Mouse (Mus musculus) midbrain, embryonic 15.5 days (tissue): Measurements from ENCODE around the gene Poc5. TPM values are rescaled to one million over a fixed set of nuclear protein-coding genes. Genes with fewer than 3 reads are reported as not detected.

Experiments
- ATAC-seq: fragments of 200-750 bp; cut with Nextera tagmentation; replicated peaks from 2 replicates; pipeline ENCODE4 v1.8.0; 2017; ENCODE audit warnings: moderate TSS enrichment
- H3K27ac ChIP-seq: fragments of 300-500 bp; sonication (generic); 2 replicates; pipeline ENCODE4 v1.5.1; 2015; ENCODE audit warnings: mild to moderate bottlenecking, inconsistent platforms
- H3K27me3 ChIP-seq: fragments of 300-500 bp; sonication (generic); replicated peaks from 2 replicates; pipeline ENCODE4 v1.6.1; 2015; ENCODE audit warnings: inconsistent platforms
- H3K36me3 ChIP-seq: fragments of 300-500 bp; sonication (generic); replicated peaks from 2 replicates; pipeline ENCODE4 v1.6.1; 2015; ENCODE audit warnings: inconsistent platforms
- H3K4me1 ChIP-seq: fragments of 300-500 bp; sonication (generic); 2 replicates; pipeline ENCODE4 v1.6.1; 2015; ENCODE audit warnings: inconsistent platforms
- H3K4me2 ChIP-seq: fragments of 300-500 bp; sonication (generic); 2 replicates; pipeline ENCODE4 v1.6.1; 2015; ENCODE audit warnings: inconsistent platforms, mild to moderate bottlenecking, moderate library complexity
- H3K4me3 ChIP-seq: fragments of 300-500 bp; sonication (generic); 2 replicates; pipeline ENCODE4 v1.5.1; 2015; ENCODE audit warnings: mild to moderate bottlenecking, inconsistent platforms
- H3K9ac ChIP-seq: fragments of 300-500 bp; sonication (generic); 2 replicates; pipeline ENCODE4 v1.6.1; 2015; ENCODE audit warnings: mild to moderate bottlenecking, inconsistent platforms
- H3K9me3 ChIP-seq: fragments of 300-500 bp; sonication (generic); 2 replicates; pipeline ENCODE4 v1.6.1; 2016; ENCODE audit warnings: inconsistent platforms
- WGBS: fragments of 180-500 bp; shearing (Covaris S2); methylation state at CpG from one replicate; pipeline ENCODE4 v1.1.7; 2015; ENCODE audit warnings: mixed read lengths; 5-methylcytosine and 5-hydroxymethylcytosine counted together
- polyA plus RNA-seq: library from polyadenylated mRNA; unstranded; fragments of >200 nt; fragmentation: Nextera tagmentation; extraction: Ambion mirVana; gene quantifications from 2 replicates; pipeline ENCODE4 v1.2.1, GENCODE M21; 2015

Poc5 gene
- polyA plus RNA-seq, 1 experiment from 2014 or later, result 19.5 TPM

- no peak for ATAC-seq
These were observed 20.7 kb downstream of the Poc5 start for GRCm38 (mm10) chr13:96408786-96409185.

GRCm38 (mm10) chr13:96414384-96414783 lies 26.3 kb downstream of the Poc5 start:
- no peaks in the 10 kb centered on the region for H3K9me3 ChIP-seq
- no peak overlapping the region for H3K4me3 ChIP-seq
- no peaks in the 10 kb centered on the region for H3K27me3 ChIP-seq
- H3K27ac ChIP-seq, result no peak overlapping the region
- H3K9ac ChIP-seq, result no peak overlapping the region
- H3K4me2 ChIP-seq, result no peak overlapping the region
- peaks cover 28% of the 10 kb centered on the region for H3K36me3 ChIP-seq
- 92% methylated on average over 6 of the region's 6 CpGs for WGBS
- H3K4me1 ChIP-seq, result no peaks in the 10 kb centered on the region
- no peak for ATAC-seq

More at GRCm38 (mm10) chr13:96408786-96409185, 20.7 kb downstream of the Poc5 start:
- Histone ChIP-seq H3K36me3 (peaks cover 35% of the 10 kb centered on the region), H3K4me1 (no peaks in the 10 kb centered on the region), H3K27me3 (no peaks in the 10 kb centered on the region), H3K9me3 (no peaks in the 10 kb centered on the region), H3K9ac (no peak overlapping the region), H3K4me3 (no peak overlapping the region), H3K4me2 (no peak overlapping the region), H3K27ac (no peak overlapping the region)
- WGBS, result 96% methylated on average over 1 of the region's 1 CpGs

GRCm38 (mm10) chr13:96416380-96416779 lies 28.3 kb downstream of the Poc5 start:
- peaks cover 18% of the 10 kb centered on the region for H3K36me3 ChIP-seq
- H3K9ac ChIP-seq, result no peak overlapping the region
- no peak overlapping the region for H3K4me2 ChIP-seq
- no peaks in the 10 kb centered on the region for H3K27me3 ChIP-seq
- 97% methylated on average over 8 of the region's 8 CpGs for WGBS
- no peak overlapping the region for H3K27ac ChIP-seq
- no peaks in the 10 kb centered on the region for H3K9me3 ChIP-seq
- H3K4me3 ChIP-seq, result no peak overlapping the region
- H3K4me1 ChIP-seq, result no peaks in the 10 kb centered on the region
- no peak for ATAC-seq

GRCm38 (mm10) chr13:96417261-96417813 lies 29.2 kb downstream of the Poc5 start:
- ATAC-seq, result no peak
- Histone ChIP-seq H3K9me3 (no peaks in the 10 kb centered on the region), H3K4me2 (no peak overlapping the region), H3K27ac (no peak overlapping the region), H3K27me3 (no peaks in the 10 kb centered on the region), H3K9ac (no peak overlapping the region), H3K4me3 (no peak overlapping the region), H3K4me1 (no peaks in the 10 kb centered on the region), H3K36me3 (peaks cover 18% of the 10 kb centered on the region)
- 89% methylated on average over 5 of the region's 5 CpGs for WGBS

GRCm38 (mm10) chr13:96418487-96418886 lies 30.4 kb downstream of the Poc5 start:
- H3K4me3 ChIP-seq, result no peak overlapping the region
- 86% methylated on average over 4 of the region's 4 CpGs for WGBS
- no peak overlapping the region for H3K4me2 ChIP-seq
- no peak overlapping the region for H3K9ac ChIP-seq
- H3K36me3 ChIP-seq, result peaks cover 18% of the 10 kb centered on the region; the same call in 1 of the 2 replicates
- no peak overlapping the region for H3K27ac ChIP-seq
- no peaks in the 10 kb centered on the region for H3K27me3 ChIP-seq
- no peaks in the 10 kb centered on the region for H3K9me3 ChIP-seq
- no peak for ATAC-seq
- H3K4me1 ChIP-seq, result no peaks in the 10 kb centered on the region

- Histone ChIP-seq H3K36me3 (peaks cover 4% of the 10 kb centered on the region; the same call in 1 of the 2 replicates), H3K4me1 (no peaks in the 10 kb centered on the region), H3K9ac (no peak overlapping the region), H3K4me3 (no peak overlapping the region), H3K27me3 (no peaks in the 10 kb centered on the region), H3K4me2 (no peak overlapping the region), H3K27ac (no peak overlapping the region), H3K9me3 (no peaks in the 10 kb centered on the region)
- 0 out of 2 replicates have a peak, but pooled peaks have one; percentile 37 for ATAC-seq
These were observed 33.1 kb downstream of the Poc5 start for GRCm38 (mm10) chr13:96421230-96421629.

GRCm38 (mm10) chr13:96424496-96425274 lies 36.6 kb downstream of the Poc5 start:
- H3K27me3 ChIP-seq, result no peaks in the 10 kb centered on the region

GRCm38 (mm10) chr13:96426044-96426443 lies 38.0 kb downstream of the Poc5 start:
- no peaks in the 10 kb centered on the region for H3K27me3 ChIP-seq
- H3K4me3 ChIP-seq, result no peak overlapping the region
- no peak overlapping the region for H3K27ac ChIP-seq
- H3K9ac ChIP-seq, result no peak overlapping the region
- H3K36me3 ChIP-seq, result no peaks in the 10 kb centered on the region
- no peaks in the 10 kb centered on the region for H3K4me1 ChIP-seq
- no peak for ATAC-seq
- H3K4me2 ChIP-seq, result no peak overlapping the region
- H3K9me3 ChIP-seq, result no peaks in the 10 kb centered on the region
- WGBS, result 49% methylated on average over 3 of the region's 3 CpGs

More at GRCm38 (mm10) chr13:96424496-96425274, 36.6 kb downstream of the Poc5 start:
- Histone ChIP-seq H3K9me3 (no peaks in the 10 kb centered on the region), H3K4me2 (no peak overlapping the region), H3K4me1 (no peaks in the 10 kb centered on the region), H3K27ac (no peak overlapping the region), H3K36me3 (no peaks in the 10 kb centered on the region), H3K4me3 (no peak overlapping the region), H3K9ac (no peak overlapping the region)
- ATAC-seq, result no peak
- 90% methylated on average over 12 of the region's 12 CpGs for WGBS

- Histone ChIP-seq H3K9ac (no peak overlapping the region), H3K27ac (no peak overlapping the region), H3K4me3 (no peak overlapping the region), H3K9me3 (no peaks in the 10 kb centered on the region), H3K27me3 (no peaks in the 10 kb centered on the region), H3K4me2 (no peak overlapping the region), H3K4me1 (no peaks in the 10 kb centered on the region), H3K36me3 (no peaks in the 10 kb centered on the region)
- WGBS, result 73% methylated on average over 5 of the region's 5 CpGs
- ATAC-seq, result no peak
These were observed 40.4 kb downstream of the Poc5 start for GRCm38 (mm10) chr13:96428531-96428930.

- no peaks in the 10 kb centered on the region for H3K9me3 ChIP-seq
- no peaks in the 10 kb centered on the region for H3K27me3 ChIP-seq
- no peak overlapping the region for H3K4me2 ChIP-seq
- 0 out of 2 replicates have a peak, but pooled peaks cover 3% of the 10 kb centered on the region for H3K4me1 ChIP-seq
- 39% methylated on average over 12 of the region's 12 CpGs for WGBS
- no peak overlapping the region for H3K27ac ChIP-seq
- ATAC-seq, result peak; percentile 90
- no peaks in the 10 kb centered on the region for H3K36me3 ChIP-seq
- H3K4me3 ChIP-seq, result no peak overlapping the region
- H3K9ac ChIP-seq, result no peak overlapping the region
These were observed 43.6 kb downstream of the Poc5 start for GRCm38 (mm10) chr13:96431595-96432156.

- Histone ChIP-seq H3K36me3 (no peaks in the 10 kb centered on the region), H3K9ac (no peak overlapping the region), H3K4me3 (no peak overlapping the region), H3K4me2 (no peak overlapping the region), H3K27me3 (no peaks in the 10 kb centered on the region), H3K4me1 (0 out of 2 replicates have a peak, but pooled peaks cover 3% of the 10 kb centered on the region), H3K9me3 (no peaks in the 10 kb centered on the region), H3K27ac (no peak overlapping the region)
- ATAC-seq, result no peak
- WGBS, result 67% methylated on average over 3 of the region's 3 CpGs
These were observed 44.3 kb downstream of the Poc5 start for GRCm38 (mm10) chr13:96432376-96432811.

- no peaks in the 10 kb centered on the region for H3K36me3 ChIP-seq
- no peak for ATAC-seq
- H3K4me1 ChIP-seq, result 0 out of 2 replicates have a peak, but pooled peaks cover 3% of the 10 kb centered on the region
- H3K27ac ChIP-seq, result no peak overlapping the region
- H3K9ac ChIP-seq, result no peak overlapping the region
- WGBS, result 88% methylated on average over 6 of the region's 6 CpGs
- no peaks in the 10 kb centered on the region for H3K9me3 ChIP-seq
- no peaks in the 10 kb centered on the region for H3K27me3 ChIP-seq
- no peak overlapping the region for H3K4me3 ChIP-seq
- no peak overlapping the region for H3K4me2 ChIP-seq
These were observed 44.9 kb downstream of the Poc5 start for GRCm38 (mm10) chr13:96433041-96433440.
